In genomic region chr11:36221271-36221975, GRCm38 (mm10) we compare ENCODE assay signal across 8 mouse cellular contexts.
DNase-seq lines count a peak whose midpoint lies in the region; ATAC-seq and TF ChIP-seq lines count a peak whose summit lies in the region.

No protein-coding gene starts in this region.

- 27% methylated on average over 10 of the region's 10 CpGs for WGBS in thymus, adult 2 months
- WGBS in embryonic facial prominence, embryonic 12.5 days, result 13% methylated on average over 10 of the region's 10 CpGs
- 17% methylated on average over 10 of the region's 10 CpGs for WGBS in heart, adult 2 months
- 20% methylated on average over 10 of the region's 10 CpGs for WGBS in limb, embryonic 10.5 days
- WGBS in midbrain, embryonic 14.5 days, result 7% methylated on average over 10 of the region's 10 CpGs
- 13% methylated on average over 10 of the region's 10 CpGs for WGBS in stomach, postnatal 0 days

- no peak overlapping the region for H3K4me3 ChIP-seq in thymus, adult 2 months (ENCODE audit: control insufficient read depth, insufficient read depth, low read length)
- H3K4me3 ChIP-seq in embryonic facial prominence, embryonic 12.5 days, result peak overlapping the region; percentile 18; the same call in 1 of the 2 replicates
- 0 out of 2 replicates have a peak overlapping the region, but pooled peaks have one; percentile 6 for H3K4me3 ChIP-seq in heart, adult 2 months
- H3K4me3 ChIP-seq in limb, embryonic 10.5 days, result peak overlapping the region; percentile 25; the same call in 1 of the 2 replicates
- no peak overlapping the region for H3K4me3 ChIP-seq in midbrain, embryonic 14.5 days (replicated peaks; ENCODE audit: low read depth, low read length)
- H3K4me3 ChIP-seq in stomach, postnatal 0 days (ENCODE audit: low read depth, low read length), result no peak overlapping the region

- no peak for TF ChIP-seq CTCF in thymus, adult 2 months (IDR thresholded peaks at IDR 0.05; ENCODE audit: borderline replicate concordance, control insufficient read depth, extremely low read depth, insufficient read depth, low read length, poor library complexity)
- peak; percentile 77 for TF ChIP-seq CTCF in heart, adult 2 months (IDR thresholded peaks at IDR 0.05)
- TF ChIP-seq CTCF in stomach, postnatal 0 days (IDR thresholded peaks at IDR 0.05; ENCODE audit: low read depth), result peak; percentile 93

- H3K79me2 ChIP-seq in heart, adult 2 months (replicated peaks; ENCODE audit: control insufficient read depth, insufficient read depth, low read length), result no peaks in the 10 kb centered on the region

- peak; percentile 47; the same call in 1 of the 2 replicates for ATAC-seq in embryonic facial prominence, embryonic 12.5 days (ENCODE audit: insufficient number of reproducible peaks, insufficient read depth, low FRiP score, low TSS enrichment)
- ATAC-seq in midbrain, embryonic 14.5 days (ENCODE audit: low FRiP score, low TSS enrichment), result peak; percentile 83
- peak; percentile 85 for ATAC-seq in stomach, postnatal 0 days (ENCODE audit: low FRiP score, low TSS enrichment)

- TF ChIP-seq EP300 in heart, adult 2 months (IDR thresholded peaks at IDR 0.05; ENCODE audit: insufficient read depth, low read depth, low read length), result 0 out of 2 replicates have a peak, but pooled peaks have one; percentile 52
- TF ChIP-seq EP300 in stomach, postnatal 0 days (optimal IDR thresholded peaks at IDR 0.05), result no peak

- no peak for TF ChIP-seq POLR2A in thymus, adult 2 months (IDR thresholded peaks at IDR 0.05; ENCODE audit: control insufficient read depth, extremely low read depth, insufficient read depth, low read length, poor library complexity)
- no peak for TF ChIP-seq POLR2A in heart, adult 2 months (IDR thresholded peaks at IDR 0.05; ENCODE audit: insufficient read depth, low read depth, low read length)

- no peaks in the 10 kb centered on the region for H3K4me1 ChIP-seq in thymus, adult 2 months (replicated peaks; ENCODE audit: control insufficient read depth, insufficient read depth, low read length)
- H3K4me1 ChIP-seq in embryonic facial prominence, embryonic 12.5 days, result 0 out of 2 replicates have a peak, but pooled peaks cover 8% of the 10 kb centered on the region
- no peaks in the 10 kb centered on the region for H3K4me1 ChIP-seq in heart, adult 2 months (ENCODE audit: control insufficient read depth, insufficient read depth, low read length)
- peaks cover 31% of the 10 kb centered on the region for H3K4me1 ChIP-seq in limb, embryonic 10.5 days
- H3K4me1 ChIP-seq in midbrain, embryonic 14.5 days (ENCODE audit: control insufficient read depth, insufficient read depth, low read length), result peaks cover 25% of the 10 kb centered on the region
- no peaks in the 10 kb centered on the region for H3K4me1 ChIP-seq in stomach, postnatal 0 days (replicated peaks; ENCODE audit: control insufficient read depth, insufficient read depth)

- peak; percentile 4 for DNase-seq in thymus, adult 2 months
- no peak for DNase-seq in thymus, adult 18-20 months
- DNase-seq in heart, adult 2 months, result peak; percentile 64 to 72
- DNase-seq in kidney, adult 11 months, result peak; percentile 75
- peak; percentile 90 for DNase-seq in limb, embryonic 10.5 days (ENCODE audit: low spot score)
- peak; percentile 94 for DNase-seq in midbrain, embryonic 14.5 days
- peak; percentile 86 for DNase-seq in stomach, postnatal 0 days (ENCODE audit: low spot score)

- H3K9ac ChIP-seq in embryonic facial prominence, embryonic 12.5 days, result 0 out of 2 replicates have a peak overlapping the region, but pooled peaks have one; percentile 24
- no peak overlapping the region for H3K9ac ChIP-seq in heart, adult 2 months (ENCODE audit: low read depth, low read length)
- peak overlapping the region; percentile 31; the same call in 1 of the 2 replicates for H3K9ac ChIP-seq in midbrain, embryonic 14.5 days (replicated peaks; ENCODE audit: low read length)
- H3K9ac ChIP-seq in stomach, postnatal 0 days (ENCODE audit: low read length), result no peak overlapping the region

- H3K27me3 ChIP-seq in thymus, adult 2 months (ENCODE audit: control insufficient read depth, insufficient read depth, low read length), result no peaks in the 10 kb centered on the region
- H3K27me3 ChIP-seq in embryonic facial prominence, embryonic 12.5 days, result no peaks in the 10 kb centered on the region
- no peaks in the 10 kb centered on the region for H3K27me3 ChIP-seq in heart, adult 2 months (ENCODE audit: control insufficient read depth, insufficient read depth, low read length)
- peaks cover 31% of the 10 kb centered on the region for H3K27me3 ChIP-seq in limb, embryonic 10.5 days (ENCODE audit: low read depth, poor library complexity, severe bottlenecking)
- no peaks in the 10 kb centered on the region for H3K27me3 ChIP-seq in midbrain, embryonic 14.5 days (ENCODE audit: control insufficient read depth, insufficient read depth, low read length)
- H3K27me3 ChIP-seq in stomach, postnatal 0 days (ENCODE audit: control insufficient read depth, insufficient read depth, low read length), result no peaks in the 10 kb centered on the region

- no peak overlapping the region for H3K27ac ChIP-seq in thymus, adult 2 months (ENCODE audit: control insufficient read depth, insufficient read depth, low read length)
- no peak overlapping the region for H3K27ac ChIP-seq in embryonic facial prominence, embryonic 12.5 days
- no peak overlapping the region for H3K27ac ChIP-seq in heart, adult 2 months
- H3K27ac ChIP-seq in limb, embryonic 10.5 days, result no peak overlapping the region
- H3K27ac ChIP-seq in midbrain, embryonic 14.5 days (replicated peaks; ENCODE audit: low read depth, low read length), result peak overlapping the region; percentile 42
- no peak overlapping the region for H3K27ac ChIP-seq in stomach, postnatal 0 days (replicated peaks)

- H3K9me3 ChIP-seq in embryonic facial prominence, embryonic 12.5 days, result no peaks in the 10 kb centered on the region
- no peaks in the 10 kb centered on the region for H3K9me3 ChIP-seq in limb, embryonic 10.5 days (replicated peaks)
- H3K9me3 ChIP-seq in midbrain, embryonic 14.5 days (ENCODE audit: control insufficient read depth, low read length), result no peaks in the 10 kb centered on the region
- no peaks in the 10 kb centered on the region for H3K9me3 ChIP-seq in stomach, postnatal 0 days (ENCODE audit: control insufficient read depth, low read length)

- no peaks in the 10 kb centered on the region for H3K36me3 ChIP-seq in thymus, adult 2 months (ENCODE audit: control insufficient read depth, insufficient read depth, low read length)
- no peaks in the 10 kb centered on the region for H3K36me3 ChIP-seq in embryonic facial prominence, embryonic 12.5 days
- H3K36me3 ChIP-seq in heart, adult 2 months (ENCODE audit: control insufficient read depth, insufficient read depth, low read length), result no peaks in the 10 kb centered on the region
- H3K36me3 ChIP-seq in limb, embryonic 10.5 days, result no peaks in the 10 kb centered on the region
- H3K36me3 ChIP-seq in midbrain, embryonic 14.5 days (ENCODE audit: control insufficient read depth, insufficient read depth, low read length), result no peaks in the 10 kb centered on the region
- H3K36me3 ChIP-seq in stomach, postnatal 0 days (ENCODE audit: control insufficient read depth, insufficient read depth, low read length), result no peaks in the 10 kb centered on the region

- peak overlapping the region; percentile 46 for H3K4me2 ChIP-seq in embryonic facial prominence, embryonic 12.5 days (replicated peaks)
- peak overlapping the region; percentile 44 for H3K4me2 ChIP-seq in midbrain, embryonic 14.5 days (ENCODE audit: low read length)
- H3K4me2 ChIP-seq in stomach, postnatal 0 days (replicated peaks; ENCODE audit: low read depth), result peak overlapping the region; percentile 38

- intact Hi-C loops in heart, adult 2 months (cut with DNase I), result loop anchor here (1.0 to 10.0 kb wide), 4 partner anchors 163 to 966 kb away; no protein-coding TSS in a partner anchor

Comparison
In these comparisons a context has a peak if more than half of its experiments do, and no peak if none do; other contexts are left out.
1. DNase-seq: peak in thymus, adult 2 months (single experiment), heart, adult 2 months (2 of 2), kidney, adult 11 months (single experiment), limb, embryonic 10.5 days (single experiment), midbrain, embryonic 14.5 days (single experiment) and stomach, postnatal 0 days (single experiment); none in thymus, adult 18-20 months (0 of 2).
2. H3K4me3 ChIP-seq: peak in embryonic facial prominence, embryonic 12.5 days (single experiment), heart, adult 2 months (single experiment) and limb, embryonic 10.5 days (single experiment); none in thymus, adult 2 months (single experiment), midbrain, embryonic 14.5 days (single experiment) and stomach, postnatal 0 days (single experiment).
3. H3K9ac ChIP-seq: peak in embryonic facial prominence, embryonic 12.5 days (single experiment) and midbrain, embryonic 14.5 days (single experiment); none in heart, adult 2 months (single experiment) and stomach, postnatal 0 days (single experiment).
4. Peak in every context shown above with its lines, with median percentiles within 50 percentile points of each other: ATAC-seq and H3K4me2 ChIP-seq.